8 mouse cellular contexts compared by ENCODE assay signal in genomic region chr17:57276634-57277121, GRCm38 (mm10). TPM values are rescaled to one million over a fixed set of nuclear protein-coding genes. Genes with fewer than 3 reads are reported as not detected.
DNase-seq lines count a peak whose midpoint lies in the region; ATAC-seq and TF ChIP-seq lines count a peak whose summit lies in the region.

No protein-coding gene starts in this region.

- H3ac ChIP-seq in C2C12 (ENCODE audit: control insufficient read depth, insufficient read length, low read depth) = peak overlapping the region; percentile 2

- H3K27ac ChIP-seq in embryonic facial prominence, embryonic 13.5 days = no peak overlapping the region
- no peak overlapping the region for H3K27ac ChIP-seq in stomach, embryonic 14.5 days (ENCODE audit: low read length)

- H3K4me1 ChIP-seq in embryonic facial prominence, embryonic 13.5 days = peaks cover 9% of the 10 kb centered on the region
- H3K4me1 ChIP-seq in stomach, embryonic 14.5 days (ENCODE audit: control insufficient read depth, insufficient read depth, low read length) = no peaks in the 10 kb centered on the region

- TF ChIP-seq CTCF in C2C12 (IDR thresholded peaks at IDR 0.05; ENCODE audit: control insufficient read depth, insufficient read depth, insufficient read length) = peak; percentile 77

- H3K4me2 ChIP-seq in embryonic facial prominence, embryonic 13.5 days = peak overlapping the region; percentile 73
- H3K4me2 ChIP-seq in stomach, embryonic 14.5 days (replicated peaks; ENCODE audit: low read depth, low read length) = peak overlapping the region; percentile 69

- H3K36me3 ChIP-seq in C2C12 (ENCODE audit: control insufficient read depth, insufficient read depth) = no peaks in the 10 kb centered on the region
- no peaks in the 10 kb centered on the region for H3K36me3 ChIP-seq in embryonic facial prominence, embryonic 13.5 days
- H3K36me3 ChIP-seq in stomach, embryonic 14.5 days (ENCODE audit: control insufficient read depth, insufficient read depth, low read length) = no peaks in the 10 kb centered on the region

- peak overlapping the region; percentile 41; the same call in 1 of the 2 replicates for H3K9ac ChIP-seq in embryonic facial prominence, embryonic 13.5 days
- no peak overlapping the region for H3K9ac ChIP-seq in stomach, embryonic 14.5 days (replicated peaks; ENCODE audit: low read depth, low read length)

- peaks cover 30% of the 10 kb centered on the region for H3K27me3 ChIP-seq in C2C12 (ENCODE audit: control insufficient read depth, insufficient read depth, insufficient read length)
- H3K27me3 ChIP-seq in embryonic facial prominence, embryonic 13.5 days = peaks cover 37% of the 10 kb centered on the region
- no peaks in the 10 kb centered on the region for H3K27me3 ChIP-seq in stomach, embryonic 14.5 days (ENCODE audit: control insufficient read depth, insufficient read depth, low read length)

- H3K9me3 ChIP-seq in embryonic facial prominence, embryonic 13.5 days = no peaks in the 10 kb centered on the region
- no peaks in the 10 kb centered on the region for H3K9me3 ChIP-seq in stomach, embryonic 14.5 days (ENCODE audit: control insufficient read depth, low read depth, low read length)

- H3K4me3 ChIP-seq in C2C12 (ENCODE audit: insufficient read depth, poor library complexity, severe bottlenecking) = peak overlapping the region; percentile 56
- peak overlapping the region; percentile 55 for H3K4me3 ChIP-seq in embryonic facial prominence, embryonic 13.5 days
- peak overlapping the region; percentile 48 for H3K4me3 ChIP-seq in stomach, embryonic 14.5 days (ENCODE audit: low read depth, low read length)

- WGBS in embryonic facial prominence, embryonic 13.5 days = under 1% methylated on average over 20 of the region's 20 CpGs
- WGBS in stomach, embryonic 14.5 days = 1% methylated on average over 20 of the region's 20 CpGs

- peak; percentile 71 to 81 for DNase-seq in adrenal gland, postnatal 36 days
- peak; percentile 85 for DNase-seq in heart, adult 8-10 months (ENCODE audit: low spot score)
- DNase-seq in kidney, adult 8-10 months = peak; percentile 76 to 80
- DNase-seq in liver = peak; percentile 60

- 0 out of 2 replicates have a peak, but pooled peaks have one; percentile 11 for ATAC-seq in embryonic facial prominence, embryonic 13.5 days (ENCODE audit: insufficient number of reproducible peaks, insufficient read depth, low FRiP score, low TSS enrichment, low read depth)
- ATAC-seq in monocyte, adult 5-6 weeks (replicated peaks; ENCODE audit: insufficient number of reproducible peaks, low FRiP score, low TSS enrichment, poor library complexity, severe bottlenecking) = peak; percentile 34; the same call in 1 of the 2 replicates
- ATAC-seq in stomach, embryonic 14.5 days (ENCODE audit: insufficient number of reproducible peaks, insufficient read depth, low FRiP score, low read depth) = peak; percentile 31; the same call in 1 of the 2 replicates

- H3K79me2 ChIP-seq in C2C12 (ENCODE audit: control insufficient read depth, insufficient read depth) = no peaks in the 10 kb centered on the region

- no peaks in the 10 kb centered on the region for H3K79me3 ChIP-seq in C2C12 (ENCODE audit: low read depth)

TF ChIP-seq in C2C12, 6 proteins besides CTCF, POLR2A, EP300 and RAD21:
- TF ChIP-seq USF1 (IDR thresholded peaks at IDR 0.05; ENCODE audit: low read depth) = no peak
- TF ChIP-seq MYOD1 (IDR thresholded peaks at IDR 0.05; ENCODE audit: control insufficient read depth, insufficient read length, low read depth) = no peak
- TF ChIP-seq MAX (IDR thresholded peaks at IDR 0.05) = no peak
- TF ChIP-seq FOSL1 (IDR thresholded peaks at IDR 0.05; ENCODE audit: insufficient read depth, low read length, poor library complexity, severe bottlenecking) = no peak
- no peak for TF ChIP-seq MYOG (IDR thresholded peaks at IDR 0.05; ENCODE audit: control insufficient read depth, extremely low read depth, insufficient read length)
- no peak for TF ChIP-seq CEBPB (IDR thresholded peaks at IDR 0.05; ENCODE audit: low read depth)

RNA-seq across cellular contexts. Expression of gene Vav1, which starts 2.2 kb away (rescaled TPM):
- not detected for polyA plus RNA-seq in C2C12 (2012; fragmentation: generic; extraction: Trizol)
- total RNA-seq in adrenal gland, postnatal 36 days (2021) = 1 to 10 TPM; 2.2 to 2.9 TPM
- 2.6 and 2.9 TPM in 2 replicates for polyA plus RNA-seq in embryonic facial prominence, embryonic 13.5 days (2015; fragmentation: Nextera tagmentation; extraction: Ambion mirVana)
- total RNA-seq in heart, adult 8-10 months (2022) = 1 to 10 TPM; 1.1 to 1.9 (median 1.4) TPM
- 267 to 324 TPM (median 306 TPM) in 3 replicates for total RNA-seq in monocyte, adult 5-6 weeks (2017)
- 1.8 and 2.7 TPM in 2 replicates for polyA plus RNA-seq in stomach, embryonic 14.5 days (2014; fragmentation: Nextera tagmentation; extraction: Ambion mirVana)

RNA-seq across cellular contexts. Expression of gene Trip10, which starts 27.4 kb away (rescaled TPM):
- 45.7 TPM for polyA plus RNA-seq in C2C12 (2012; fragmentation: generic; extraction: Trizol)
- 10 to 100 TPM; 50.1 to 52.0 TPM for total RNA-seq in adrenal gland, postnatal 36 days (2021)
- 38.1 and 41.5 TPM in 2 replicates for polyA plus RNA-seq in embryonic facial prominence, embryonic 13.5 days (2015; fragmentation: Nextera tagmentation; extraction: Ambion mirVana)
- 100 to 1,000 TPM; 117 to 154 (median 134) TPM for total RNA-seq in heart, adult 8-10 months (2022)
- total RNA-seq in monocyte, adult 5-6 weeks (2017) = 4.5 to 10.8 TPM (median 9.2 TPM) in 3 replicates
- 33.4 and 35.4 TPM in 2 replicates for polyA plus RNA-seq in stomach, embryonic 14.5 days (2014; fragmentation: Nextera tagmentation; extraction: Ambion mirVana)

RNA-seq across cellular contexts. Expression of gene Gpr108, which starts 28.4 kb away (rescaled TPM):
- polyA plus RNA-seq in C2C12 (2012; fragmentation: generic; extraction: Trizol) = 24.7 TPM
- 10 to 100 TPM; 78.7 to 94.2 TPM for total RNA-seq in adrenal gland, postnatal 36 days (2021)
- polyA plus RNA-seq in embryonic facial prominence, embryonic 13.5 days (2015; fragmentation: Nextera tagmentation; extraction: Ambion mirVana) = 31.6 and 33.1 TPM in 2 replicates
- total RNA-seq in heart, adult 8-10 months (2022) = 10 to 100 TPM; 29.1 to 35.0 (median 31.0) TPM
- 27.2 to 32.8 TPM (median 27.8 TPM) in 3 replicates for total RNA-seq in monocyte, adult 5-6 weeks (2017)
- 38.6 and 40.6 TPM in 2 replicates for polyA plus RNA-seq in stomach, embryonic 14.5 days (2014; fragmentation: Nextera tagmentation; extraction: Ambion mirVana)

RNA-seq across cellular contexts. Expression of gene C3, which starts 48.7 kb away (rescaled TPM):
- polyA plus RNA-seq in C2C12 (2012; fragmentation: generic; extraction: Trizol) = 0.01 TPM
- total RNA-seq in adrenal gland, postnatal 36 days (2021) = 100 to 1,000 TPM; 231 to 623 TPM
- 0.13 and 4.8 TPM in 2 replicates for polyA plus RNA-seq in embryonic facial prominence, embryonic 13.5 days (2015; fragmentation: Nextera tagmentation; extraction: Ambion mirVana)
- 100 to 1,000 TPM in 2 of 4 experiments, 10 to 100 TPM in 2; 65.8 to 155 (median 120) TPM for total RNA-seq in heart, adult 8-10 months (2022)
- total RNA-seq in monocyte, adult 5-6 weeks (2017) = 96.6 to 152 TPM (median 129 TPM) in 3 replicates
- 0.48 and 1.4 TPM in 2 replicates for polyA plus RNA-seq in stomach, embryonic 14.5 days (2014; fragmentation: Nextera tagmentation; extraction: Ambion mirVana)

Comparison
In these comparisons a context has a peak if more than half of its experiments do, and no peak if none do; other contexts are left out.
1. RNA of gene Vav1, which starts 2.2 kb away (total RNA-seq): 267 to 324 TPM in monocyte, adult 5-6 weeks; 2.2 to 2.9 TPM in adrenal gland, postnatal 36 days and 1.1 to 1.9 TPM in heart, adult 8-10 months; every median in the first group is over 10 times any median in the second.
2. Peak in every context shown above with its lines, with median percentiles within 50 percentile points of each other: H3K4me3 ChIP-seq, DNase-seq and ATAC-seq.